Mouse (Mus musculus): ENCODE measurements around the gene Vmn2r-ps130. TPM values are rescaled to one million over a fixed set of nuclear protein-coding genes. Genes with fewer than 3 reads are reported as not detected.

The Vmn2r-ps130 gene
- polyA plus RNA-seq (2017; shearing (Covaris generic)) = not detected

DNA sequence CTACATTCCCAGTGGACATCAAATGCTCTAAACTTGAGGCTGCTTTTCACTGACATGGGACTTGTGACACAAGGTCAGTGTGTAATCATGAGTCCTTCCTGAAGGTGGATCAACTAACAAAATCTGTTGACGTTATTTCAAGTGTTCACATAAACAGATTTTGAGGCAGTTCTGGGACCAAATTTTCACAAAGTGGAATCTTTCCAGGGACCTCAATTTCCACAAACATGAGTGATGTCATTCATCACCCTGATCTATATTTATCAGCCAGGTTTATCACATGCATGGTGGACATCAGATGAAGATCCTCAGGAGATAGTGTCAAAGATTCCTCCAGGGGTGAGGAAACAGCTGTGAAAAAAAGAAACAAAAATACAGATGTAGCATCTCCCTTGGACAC lies at the start of gene Vmn2r-ps130:
Vmn2r-ps130 (plus strand) TSS at position 301 of the 400 bp plus-strand sequence.

Other genes with a start within 250 kb of the Vmn2r-ps130 start
- 11.1 TPM for gene Zfp945, start 194.0 kb upstream of the Vmn2r-ps130 start, polyA plus RNA-seq (2017; shearing (Covaris generic))
- gene Vmn2r113, start 118.2 kb upstream of the Vmn2r-ps130 start, polyA plus RNA-seq (2017; shearing (Covaris generic)) = 0.15 TPM
- 4.8 TPM for gene Zfp40, start 132.1 kb downstream of the Vmn2r-ps130 start, polyA plus RNA-seq (2017; shearing (Covaris generic))

Measured in naive thymus-derived CD4-positive, alpha-beta T cell, adult 5 months (primary cell).